Mouse (Mus musculus) spleen, adult 2 months (tissue): Measurements from ENCODE around the gene Trp53. TPM values are rescaled to one million over a fixed set of nuclear protein-coding genes. Genes with fewer than 3 reads are reported as not detected.

Source experiments
- DNase-seq, 2 experiments: peaks; one replicate each; pipeline versions ENCODE4 v3.0.0 to v3.0.0-alpha.2; 2012 to 2021; ENCODE audit warnings: low spot score in 2 of 2, low read depth in 1 of 2
- H3K27ac ChIP-seq: fragments of 200-500 bp; 2 replicates; pipeline ENCODE4 v1.5.1; 2012; ENCODE audit warnings: low read length, inconsistent platforms; ENCODE audit not compliant: insufficient read depth
- H3K27me3 ChIP-seq: fragments of 200-500 bp; 2 replicates; pipeline ENCODE4 v1.6.1; 2012; ENCODE audit warnings: mild to moderate bottlenecking, moderate library complexity, low read length, inconsistent platforms; ENCODE audit not compliant: control insufficient read depth, insufficient read depth
- H3K36me3 ChIP-seq: fragments of 200-500 bp; 2 replicates; pipeline ENCODE4 v1.6.1; 2012; ENCODE audit warnings: mild to moderate bottlenecking, low read length, inconsistent platforms; ENCODE audit not compliant: control insufficient read depth, insufficient read depth
- H3K4me1 ChIP-seq: fragments of 200-500 bp; 2 replicates; pipeline ENCODE4 v1.6.1; 2011; ENCODE audit warnings: inconsistent platforms; ENCODE audit not compliant: control insufficient read depth, insufficient read depth, insufficient read length
- H3K4me3 ChIP-seq: fragments of 200-500 bp; 2 replicates; pipeline ENCODE4 v1.5.1; 2011; ENCODE audit warnings: mild to moderate bottlenecking, inconsistent platforms; ENCODE audit not compliant: insufficient read depth, insufficient read length; ENCODE audit errors: extremely low read depth
- CTCF ChIP-seq: fragments of 200-500 bp; IDR thresholded peaks from 2 replicates; pipeline ENCODE4 v1.5.1; 2011; ENCODE audit warnings: mild to moderate bottlenecking, inconsistent platforms; ENCODE audit not compliant: insufficient read depth, insufficient read length, insufficient replicate concordance; ENCODE audit errors: extremely low read depth
- POLR2A ChIP-seq: fragments of 200-500 bp; IDR thresholded peaks from 2 replicates; pipeline ENCODE4 v1.6.1; 2011; ENCODE audit warnings: low read depth, low read length, inconsistent platforms
- WGBS: fragments of 180-500 bp; shearing (Covaris S2); methylation state at CpG from one replicate; pipeline ENCODE4 v1.1.7; 2018; 5-methylcytosine and 5-hydroxymethylcytosine counted together
- polyA plus RNA-seq: library from polyadenylated mRNA; depleted of rRNA; stranded (reverse); fragments of >200 nt; gene quantifications from 2 replicates; pipeline ENCODE4 v1.2.3, GENCODE M21; 2012

The Trp53 gene
- polyA plus RNA-seq, 1 experiment: 105 TPM

DNA sequence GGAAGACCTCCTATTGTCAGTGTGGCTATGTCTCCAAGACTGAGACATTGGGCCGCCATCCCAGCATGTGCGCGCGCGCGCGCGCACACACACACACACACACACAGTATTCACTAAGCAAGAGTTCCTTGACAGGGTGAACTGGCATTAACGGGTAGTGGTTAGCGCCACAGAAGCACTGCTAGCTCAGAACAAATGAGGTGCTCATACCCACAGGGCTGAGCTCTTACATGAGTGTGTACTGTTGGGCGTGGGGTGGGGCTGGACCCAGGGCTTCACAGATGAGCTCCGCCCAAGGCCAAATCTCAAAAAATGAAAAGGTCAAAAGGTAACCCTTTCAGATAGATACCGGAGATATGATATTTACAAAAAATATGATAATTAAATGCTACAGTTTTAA, 4.8 kb downstream of the Trp53 start:
- 91% methylated on average over 13 of the region's 13 CpGs for WGBS
- H3K27me3 ChIP-seq: no peaks in the 10 kb centered on the region
- H3K4me1 ChIP-seq: peaks cover 8% of the 10 kb centered on the region; the same call in 1 of the 2 replicates
- no peak overlapping the region for H3K27ac ChIP-seq
- H3K4me3 ChIP-seq: no peak overlapping the region
- no peak for TF ChIP-seq CTCF
- TF ChIP-seq POLR2A: no peak
- no peak for DNase-seq
- peaks cover 30% of the 10 kb centered on the region for H3K36me3 ChIP-seq

DNA sequence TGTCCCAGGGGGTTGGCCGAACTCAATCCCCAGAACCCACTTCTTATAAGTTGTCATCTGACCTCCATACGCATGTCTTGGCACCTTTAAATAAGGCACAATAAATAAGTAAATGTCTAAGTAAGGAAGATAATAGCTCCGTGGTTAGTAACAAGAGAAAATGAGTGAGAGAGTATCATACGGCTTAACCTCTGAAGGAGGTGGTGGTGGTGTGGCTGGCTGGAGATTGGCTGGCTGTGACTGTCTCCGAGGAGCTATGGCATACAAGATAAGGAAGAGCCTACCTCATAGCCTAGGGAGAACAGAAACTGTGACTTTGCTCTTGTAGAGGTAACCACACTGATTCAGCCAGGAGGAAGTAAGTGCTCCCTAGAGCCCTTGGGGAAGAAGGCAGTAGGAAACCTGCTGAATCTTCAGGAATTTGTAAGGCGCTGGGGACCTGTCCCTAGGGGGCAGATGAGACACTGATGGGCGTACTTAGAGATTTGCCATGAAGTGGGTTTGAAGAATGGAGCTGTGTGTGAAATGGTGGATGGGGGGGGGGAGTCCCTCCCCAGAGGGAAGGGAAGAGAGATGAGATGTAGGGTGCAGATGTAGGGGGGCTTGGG, 5.7 kb downstream of the Trp53 start:
- TF ChIP-seq POLR2A: no peak
- no peak for TF ChIP-seq CTCF
- peaks cover 8% of the 10 kb centered on the region; the same call in 1 of the 2 replicates for H3K4me1 ChIP-seq
- H3K4me3 ChIP-seq: no peak overlapping the region
- no peaks in the 10 kb centered on the region for H3K27me3 ChIP-seq
- no peak overlapping the region for H3K27ac ChIP-seq
- H3K36me3 ChIP-seq: peaks cover 37% of the 10 kb centered on the region
- 45% methylated on average over 7 of the region's 7 CpGs for WGBS
- DNase-seq: no peak

DNA sequence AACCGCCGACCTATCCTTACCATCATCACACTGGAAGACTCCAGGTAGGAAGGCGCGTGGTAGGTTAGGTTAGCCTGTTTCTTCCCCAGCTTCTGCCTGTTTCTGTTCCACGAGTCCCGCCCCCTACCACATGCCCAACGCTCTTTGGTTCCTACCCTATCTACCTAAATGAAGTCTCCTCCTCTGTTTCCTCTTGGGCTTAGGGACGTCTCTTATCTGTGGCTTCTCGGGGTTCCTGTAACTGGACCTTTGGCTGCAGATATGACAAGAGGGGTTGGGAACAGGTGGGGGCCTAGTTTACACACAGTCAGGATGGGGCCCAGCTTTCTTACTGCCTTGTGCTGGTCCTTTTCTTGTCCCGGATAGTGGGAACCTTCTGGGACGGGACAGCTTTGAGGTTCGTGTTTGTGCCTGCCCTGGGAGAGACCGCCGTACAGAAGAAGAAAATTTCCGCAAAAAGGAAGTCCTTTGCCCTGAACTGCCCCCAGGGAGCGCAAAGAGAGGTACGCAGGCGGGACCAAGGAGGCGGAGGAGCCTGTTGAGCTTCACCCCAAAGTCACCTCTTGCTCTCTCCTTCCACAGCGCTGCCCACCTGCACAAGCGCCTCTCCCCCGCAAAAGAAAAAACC, 9.2 kb downstream of the Trp53 start:
- Histone ChIP-seq H3K27ac (no peak overlapping the region), H3K27me3 (no peaks in the 10 kb centered on the region), H3K4me3 (no peak overlapping the region), H3K36me3 (peaks cover 47% of the 10 kb centered on the region), H3K4me1 (peaks cover 8% of the 10 kb centered on the region; the same call in 1 of the 2 replicates)
- no peak for DNase-seq
- TF ChIP-seq CTCF: no peak
- no peak for TF ChIP-seq POLR2A
- WGBS: 81% methylated on average over 22 of the region's 22 CpGs

DNA sequence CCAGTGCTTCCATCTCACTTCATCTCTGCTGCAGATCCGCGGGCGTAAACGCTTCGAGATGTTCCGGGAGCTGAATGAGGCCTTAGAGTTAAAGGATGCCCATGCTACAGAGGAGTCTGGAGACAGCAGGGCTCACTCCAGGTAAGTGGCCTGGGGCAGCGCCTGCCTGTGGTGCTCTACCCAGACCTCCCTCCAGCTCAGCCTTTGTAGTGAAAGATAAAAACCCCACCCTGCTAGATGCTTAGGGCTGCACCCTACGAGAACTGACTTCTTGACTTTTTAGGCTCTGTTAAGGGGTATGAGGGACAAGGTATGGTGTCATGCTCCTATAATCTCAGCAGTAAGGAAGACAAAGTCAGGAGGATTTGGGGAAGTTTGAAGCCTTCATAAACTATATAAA, 10.5 kb downstream of the Trp53 start:
- DNase-seq: no peak

DNA sequence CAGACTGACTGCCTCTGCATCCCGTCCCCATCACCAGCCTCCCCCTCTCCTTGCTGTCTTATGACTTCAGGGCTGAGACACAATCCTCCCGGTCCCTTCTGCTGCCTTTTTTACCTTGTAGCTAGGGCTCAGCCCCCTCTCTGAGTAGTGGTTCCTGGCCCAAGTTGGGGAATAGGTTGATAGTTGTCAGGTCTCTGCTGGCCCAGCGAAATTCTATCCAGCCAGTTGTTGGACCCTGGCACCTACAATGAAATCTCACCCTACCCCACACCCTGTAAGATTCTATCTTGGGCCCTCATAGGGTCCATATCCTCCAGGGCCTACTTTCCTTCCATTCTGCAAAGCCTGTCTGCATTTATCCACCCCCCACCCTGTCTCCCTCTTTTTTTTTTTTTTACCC, 11.3 kb downstream of the Trp53 start:
- WGBS: 87% methylated on average over 3 of the region's 3 CpGs
- Histone ChIP-seq H3K27ac (no peak overlapping the region), H3K36me3 (peaks cover 47% of the 10 kb centered on the region)

More for the DNA sequence above, 10.5 kb downstream of the Trp53 start:
- Histone ChIP-seq H3K4me1 (peaks cover 5% of the 10 kb centered on the region; the same call in 1 of the 2 replicates), H3K27me3 (no peaks in the 10 kb centered on the region), H3K36me3 (peaks cover 47% of the 10 kb centered on the region), H3K27ac (no peak overlapping the region), H3K4me3 (no peak overlapping the region)
- TF ChIP-seq POLR2A (no peak), CTCF (no peak)
- 95% methylated on average over 8 of the region's 8 CpGs for WGBS

DNA sequence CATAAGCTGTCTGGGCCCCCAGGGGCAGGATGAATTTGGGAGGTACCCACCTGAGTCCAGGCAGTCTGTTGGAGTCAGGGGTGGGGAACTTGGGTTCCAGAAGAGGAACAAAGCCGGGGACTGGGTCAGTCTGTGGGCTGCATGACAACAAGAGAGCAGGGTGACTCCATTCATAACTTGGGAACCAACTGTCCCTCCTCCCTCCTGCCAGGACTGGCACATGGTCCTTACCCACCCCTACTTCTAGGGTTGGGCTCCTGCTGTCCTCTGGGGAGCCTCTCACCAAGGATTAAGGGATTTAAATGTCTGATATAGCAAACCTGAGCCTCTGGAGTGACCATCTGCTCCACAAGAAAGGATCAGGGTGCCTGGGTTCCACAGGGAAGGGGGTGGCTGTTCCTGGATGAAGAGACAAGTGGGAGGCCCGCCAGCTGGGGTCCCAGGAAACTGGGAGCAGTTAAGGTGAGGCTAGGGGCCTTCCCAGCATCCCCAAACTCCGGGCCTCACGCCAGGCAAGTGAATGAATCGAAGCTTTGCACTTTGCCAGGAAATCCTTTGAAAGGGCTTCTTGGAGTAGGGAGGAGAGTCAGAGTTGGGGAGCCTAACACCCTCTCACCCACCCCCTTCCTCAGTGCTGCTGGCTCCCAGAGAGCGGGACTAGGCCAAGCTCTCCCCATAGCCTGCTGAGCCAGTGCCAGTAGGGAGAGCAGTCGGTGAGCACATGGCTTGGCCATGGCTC, 11.9 kb downstream of the Trp53 start:
- H3K27me3 ChIP-seq: no peaks in the 10 kb centered on the region
- no peak overlapping the region for H3K27ac ChIP-seq
- H3K36me3 ChIP-seq: peaks cover 46% of the 10 kb centered on the region
- H3K4me3 ChIP-seq: no peak overlapping the region
- DNase-seq: no peak
- 81% methylated on average over 7 of the region's 7 CpGs for WGBS
- H3K4me1 ChIP-seq: no peaks in the 10 kb centered on the region
- TF ChIP-seq POLR2A: no peak
- TF ChIP-seq CTCF: no peak

More for the DNA sequence above, 11.3 kb downstream of the Trp53 start:
- no peak overlapping the region for H3K4me3 ChIP-seq
- no peaks in the 10 kb centered on the region for H3K27me3 ChIP-seq
- no peak for TF ChIP-seq POLR2A
- TF ChIP-seq CTCF: no peak
- no peaks in the 10 kb centered on the region for H3K4me1 ChIP-seq
- no peak for DNase-seq
